Mouse (Mus musculus): Measurements from ENCODE around the gene Gvin1. TPM values are rescaled to one million over a fixed set of nuclear protein-coding genes. Genes with fewer than 3 reads are reported as not detected.
A peak's percentile ranks its signal among the peaks of the same experiment; 100 is the strongest.
"Not testable (repeated sequence)": the region's sequence is repeated elsewhere in the genome, so short reads cannot be mapped to it uniquely, and the experiment has no call there.

The Gvin1 gene
- polyA plus RNA-seq (2015; fragmentation: Nextera tagmentation; extraction: Ambion mirVana) = 0.29 and 0.44 TPM in 2 replicates

GRCm38 (mm10) chr7:106215177-106215576 lies at the start of gene Gvin1:
Gvin1 (minus strand) TSS chr7:106215326.
- not testable (repeated sequence) for H3K4me3 ChIP-seq (replicated peaks); H3K9me3 ChIP-seq (replicated peaks); DNase-seq; H3K9ac ChIP-seq; H3K4me2 ChIP-seq; H3K27me3 ChIP-seq; H3K27ac ChIP-seq; H3K36me3 ChIP-seq; H3K4me1 ChIP-seq (replicated peaks)
- peak; percentile 59; the same call in 1 of the 2 replicates for ATAC-seq (ENCODE audit: low read depth)
- 24% methylated on average over 1 of the region's 1 CpGs for WGBS (ENCODE audit: insufficient replicate concordance)

- WGBS (ENCODE audit: insufficient replicate concordance) = 52% methylated on average over 2 of the region's 2 CpGs
- no peaks in the 10 kb centered on the region for H3K4me1 ChIP-seq (replicated peaks)
- ATAC-seq (ENCODE audit: low read depth) (no peak), DNase-seq (no peak)
- H3K36me3 ChIP-seq = no peaks in the 10 kb centered on the region
- H3K27me3 ChIP-seq = no peaks in the 10 kb centered on the region
- H3K4me2 ChIP-seq = no peak overlapping the region
- H3K9ac ChIP-seq = no peak overlapping the region
- no peak overlapping the region for H3K27ac ChIP-seq
- H3K4me3 ChIP-seq (replicated peaks) = no peak overlapping the region
- H3K9me3 ChIP-seq (replicated peaks) = peaks cover 9% of the 10 kb centered on the region; the same call in 1 of the 2 replicates
Observed at GRCm38 (mm10) chr7:106251844-106252517, 36.9 kb upstream of the Gvin1 start.

GRCm38 (mm10) chr7:106248922-106249321 lies 33.8 kb upstream of the Gvin1 start:
- WGBS (ENCODE audit: insufficient replicate concordance) = 65% methylated on average over 2 of the region's 2 CpGs
- ATAC-seq (ENCODE audit: low read depth) = no peak
- H3K4me2 ChIP-seq = no peak overlapping the region
- H3K4me1 ChIP-seq (replicated peaks) = no peaks in the 10 kb centered on the region
- no peak for DNase-seq
- no peak overlapping the region for H3K4me3 ChIP-seq (replicated peaks)
- H3K9me3 ChIP-seq (replicated peaks) = peaks cover 9% of the 10 kb centered on the region; the same call in 1 of the 2 replicates
- no peaks in the 10 kb centered on the region for H3K27me3 ChIP-seq
- no peak overlapping the region for H3K9ac ChIP-seq
- H3K27ac ChIP-seq = no peak overlapping the region
- H3K36me3 ChIP-seq = no peaks in the 10 kb centered on the region

- H3K4me1 ChIP-seq (replicated peaks) = no peaks in the 10 kb centered on the region
- no peak for ATAC-seq (ENCODE audit: low read depth)
- 46% methylated on average over 2 of the region's 2 CpGs for WGBS (ENCODE audit: insufficient replicate concordance)
- H3K4me3 ChIP-seq (replicated peaks) = no peak overlapping the region
- H3K9ac ChIP-seq = no peak overlapping the region
- no peaks in the 10 kb centered on the region for H3K36me3 ChIP-seq
- no peak overlapping the region for H3K27ac ChIP-seq
- no peak overlapping the region for H3K4me2 ChIP-seq
- peaks cover 5% of the 10 kb centered on the region; the same call in 1 of the 2 replicates for H3K9me3 ChIP-seq (replicated peaks)
- no peak for DNase-seq
- H3K27me3 ChIP-seq = no peaks in the 10 kb centered on the region
Observed at GRCm38 (mm10) chr7:106248245-106248644, 33.1 kb upstream of the Gvin1 start.

- WGBS (ENCODE audit: insufficient replicate concordance) = 66% methylated on average over 6 of the region's 6 CpGs
- H3K4me2 ChIP-seq = no peak overlapping the region
- no peaks in the 10 kb centered on the region for H3K9me3 ChIP-seq (replicated peaks)
- no peaks in the 10 kb centered on the region for H3K27me3 ChIP-seq
- H3K4me3 ChIP-seq (replicated peaks) = no peak overlapping the region
- H3K4me1 ChIP-seq (replicated peaks) = no peaks in the 10 kb centered on the region
- no peak for ATAC-seq (ENCODE audit: low read depth)
- no peak overlapping the region for H3K9ac ChIP-seq
- DNase-seq = no peak
- H3K27ac ChIP-seq = no peak overlapping the region
- H3K36me3 ChIP-seq = no peaks in the 10 kb centered on the region
Observed at GRCm38 (mm10) chr7:106245601-106246000, 30.5 kb upstream of the Gvin1 start.

- DNase-seq; H3K36me3 ChIP-seq; H3K4me2 ChIP-seq; H3K4me1 ChIP-seq (replicated peaks); H3K4me3 ChIP-seq (replicated peaks); ATAC-seq (ENCODE audit: low read depth); H3K27ac ChIP-seq; H3K9me3 ChIP-seq (replicated peaks); H3K9ac ChIP-seq; H3K27me3 ChIP-seq: not testable (repeated sequence)
- WGBS (ENCODE audit: insufficient replicate concordance) = 74% methylated on average over 12 of the region's 12 CpGs
Observed at GRCm38 (mm10) chr7:106240484-106241275, 25.6 kb upstream of the Gvin1 start.

GRCm38 (mm10) chr7:106237192-106237465 lies 22.0 kb upstream of the Gvin1 start:
- H3K4me3 ChIP-seq (replicated peaks) = no peak overlapping the region
- no peaks in the 10 kb centered on the region for H3K4me1 ChIP-seq (replicated peaks)
- no peak overlapping the region for H3K9ac ChIP-seq
- H3K4me2 ChIP-seq = no peak overlapping the region
- H3K36me3 ChIP-seq = no peaks in the 10 kb centered on the region
- no peaks in the 10 kb centered on the region for H3K27me3 ChIP-seq
- DNase-seq (no peak), ATAC-seq (ENCODE audit: low read depth) (no peak)
- H3K27ac ChIP-seq = no peak overlapping the region
- H3K9me3 ChIP-seq (replicated peaks) = no peaks in the 10 kb centered on the region

GRCm38 (mm10) chr7:106236327-106237191 lies 21.4 kb upstream of the Gvin1 start:
- no peaks in the 10 kb centered on the region for H3K27me3 ChIP-seq
- H3K9ac ChIP-seq = no peak overlapping the region
- no peaks in the 10 kb centered on the region for H3K36me3 ChIP-seq
- no peak overlapping the region for H3K4me2 ChIP-seq
- no peak overlapping the region for H3K27ac ChIP-seq
- no peak for DNase-seq
- 42% methylated on average over 2 of the region's 2 CpGs for WGBS (ENCODE audit: insufficient replicate concordance)
- no peaks in the 10 kb centered on the region for H3K4me1 ChIP-seq (replicated peaks)
- peak; percentile 26; the same call in 1 of the 2 replicates for ATAC-seq (ENCODE audit: low read depth)
- no peaks in the 10 kb centered on the region for H3K9me3 ChIP-seq (replicated peaks)
- H3K4me3 ChIP-seq (replicated peaks) = no peak overlapping the region

GRCm38 (mm10) chr7:106235596-106235995 lies 20.5 kb upstream of the Gvin1 start:
- H3K4me1 ChIP-seq (replicated peaks) = no peaks in the 10 kb centered on the region
- H3K27me3 ChIP-seq = no peaks in the 10 kb centered on the region
- H3K9ac ChIP-seq = no peak overlapping the region
- no peak overlapping the region for H3K4me3 ChIP-seq (replicated peaks)
- H3K4me2 ChIP-seq = no peak overlapping the region
- H3K9me3 ChIP-seq (replicated peaks) = no peaks in the 10 kb centered on the region
- ATAC-seq (ENCODE audit: low read depth) (no peak), DNase-seq (no peak)
- H3K36me3 ChIP-seq = no peaks in the 10 kb centered on the region
- H3K27ac ChIP-seq = no peak overlapping the region
- WGBS (ENCODE audit: insufficient replicate concordance) = 42% methylated on average over 2 of the region's 2 CpGs

GRCm38 (mm10) chr7:106215910-106216309 lies 784 bp upstream of the Gvin1 start:
- DNase-seq; H3K4me3 ChIP-seq (replicated peaks); H3K9ac ChIP-seq; H3K4me2 ChIP-seq; ATAC-seq (ENCODE audit: low read depth); H3K4me1 ChIP-seq (replicated peaks); H3K36me3 ChIP-seq; H3K9me3 ChIP-seq (replicated peaks); H3K27me3 ChIP-seq; H3K27ac ChIP-seq: not testable (repeated sequence)

- H3K4me2 ChIP-seq; H3K36me3 ChIP-seq; DNase-seq; H3K4me3 ChIP-seq (replicated peaks); H3K4me1 ChIP-seq (replicated peaks); H3K9ac ChIP-seq; H3K9me3 ChIP-seq (replicated peaks); H3K27ac ChIP-seq; H3K27me3 ChIP-seq: not testable (repeated sequence)
- no CpG with 5 or more reads among the region's 4 CpGs for WGBS (ENCODE audit: insufficient replicate concordance)
- peak; percentile 78 for ATAC-seq (ENCODE audit: low read depth)
Observed at GRCm38 (mm10) chr7:106213770-106214169, 1.4 kb downstream of the Gvin1 start.

Data from liver, embryonic 13.5 days (tissue).